Mouse (Mus musculus): ENCODE data around the gene Sh3pxd2b. TPM values are rescaled to one million over a fixed set of nuclear protein-coding genes. Genes with fewer than 3 reads are reported as not detected.

Gene Sh3pxd2b
- 1.2 and 2.1 TPM in 2 replicates for polyA plus RNA-seq (2021; fragmentation: Nextera tagmentation)
- long read RNA-seq, experiment 1, partial matches to known transcripts = 0 of 8 reads
- long read RNA-seq, experiment 1, other reads (novel, unspliced or antisense) = 6 of 8 reads
- long read RNA-seq, experiment 2, partial matches to known transcripts = 0 of 2 reads
- long read RNA-seq, experiment 2, other reads (novel, unspliced or antisense) = 2 of 2 reads

GRCm38 (mm10) chr11:32347607-32348432 is at the start of gene Sh3pxd2b:
Gene Sh3pxd2b (plus strand): TSS chr11:32347820.

GRCm38 (mm10) chr11:32299865-32300264 is 47.8 kb upstream of the Sh3pxd2b start, which contains the start of gene Hbq1a:
Gene Hbq1a (plus strand): TSS chr11:32300069.

GRCm38 (mm10) chr11:32454800-32455506 is 107.3 kb downstream of the Sh3pxd2b start, which contains the start of gene Ubtd2:
Gene Ubtd2 (plus strand): TSS chr11:32455370.

Other genes starting within 250 kb of the Sh3pxd2b start
- gene Il9r, start 147.5 kb upstream of the Sh3pxd2b start, polyA plus RNA-seq (2021; fragmentation: Nextera tagmentation) = not detected in 2 replicates
- 71.7 and 72.2 TPM in 2 replicates for gene Snrnp25, start 142.4 kb upstream of the Sh3pxd2b start, polyA plus RNA-seq (2021; fragmentation: Nextera tagmentation)
- gene Rhbdf1, start 125.5 kb upstream of the Sh3pxd2b start, polyA plus RNA-seq (2021; fragmentation: Nextera tagmentation) = 1.9 and 4.5 TPM in 2 replicates
- gene Mpg, start 121.3 kb upstream of the Sh3pxd2b start, polyA plus RNA-seq (2021; fragmentation: Nextera tagmentation) = 18.0 and 19.3 TPM in 2 replicates
- 40.5 and 44.3 TPM in 2 replicates for gene Nprl3, start 80.1 kb upstream of the Sh3pxd2b start, polyA plus RNA-seq (2021; fragmentation: Nextera tagmentation)
- gene Hba-x, start 71.4 kb upstream of the Sh3pxd2b start, polyA plus RNA-seq (2021; fragmentation: Nextera tagmentation) = not detected in 2 replicates
- 7.7 and 17.6 TPM in 2 replicates for gene Hba-a1, start 64.3 kb upstream of the Sh3pxd2b start, polyA plus RNA-seq (2021; fragmentation: Nextera tagmentation)
- 0.65 TPM in 1 of 2 replicates, not detected in the other for gene Hbq1b, start 60.9 kb upstream of the Sh3pxd2b start, polyA plus RNA-seq (2021; fragmentation: Nextera tagmentation)
- gene Hba-a2, start 51.3 kb upstream of the Sh3pxd2b start, polyA plus RNA-seq (2021; fragmentation: Nextera tagmentation) = 17.7 and 48.7 TPM in 2 replicates
- gene Hbq1a, start 47.8 kb upstream of the Sh3pxd2b start, polyA plus RNA-seq (2021; fragmentation: Nextera tagmentation) = 1.4 and 2.0 TPM in 2 replicates
- 7.5 and 10.9 TPM in 2 replicates for gene Ubtd2, start 107.5 kb downstream of the Sh3pxd2b start, polyA plus RNA-seq (2021; fragmentation: Nextera tagmentation)
- 0.72 and 0.98 TPM in 2 replicates for gene Efcab9, start 184.3 kb downstream of the Sh3pxd2b start, polyA plus RNA-seq (2021; fragmentation: Nextera tagmentation)
- 1.0 and 1.3 TPM in 2 replicates for gene Stk10, start 185.5 kb downstream of the Sh3pxd2b start, polyA plus RNA-seq (2021; fragmentation: Nextera tagmentation)

Data from left cerebral cortex, adult 6 months (tissue).